In the genomic region with DNA sequence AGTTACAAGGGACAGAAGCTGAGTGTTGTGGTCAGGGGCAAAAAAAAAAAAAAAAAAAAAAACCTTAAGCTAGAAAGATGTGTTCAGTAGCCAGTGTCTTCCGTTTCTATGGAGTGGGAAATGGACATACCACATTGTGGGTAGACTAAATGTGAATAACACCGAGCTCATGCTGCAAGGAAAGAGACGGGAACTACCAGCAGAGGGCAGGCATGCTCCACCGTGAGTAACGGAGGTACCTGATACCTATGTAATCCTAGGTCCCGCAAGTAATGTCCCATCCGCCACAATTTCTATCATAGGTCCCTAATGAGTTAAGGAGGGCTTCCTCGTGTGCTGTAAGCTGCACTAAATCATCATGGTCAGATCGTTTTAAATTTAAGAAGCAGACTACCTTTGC, we compare ENCODE assay signal across 8 mouse cellular contexts. TPM values are rescaled to one million over a fixed set of nuclear protein-coding genes. Genes with fewer than 3 reads are reported as not detected.
DNase-seq lines count a peak whose midpoint lies in the region; ATAC-seq and TF ChIP-seq lines count a peak whose summit lies in the region.
"Had no signal": no experiment of that assay in that cellular context is flagged by ENCODE, and none has a peak within 500 bp of the region (broad histone marks: within the 10 kb centered on the region; RNA-seq: fewer than 3 reads in every experiment).

No protein-coding gene starts in this region.

- WGBS in liver, embryonic 12.5 days (ENCODE audit: insufficient replicate concordance) = 6% methylated on average over 9 of the region's 9 CpGs
- WGBS in forebrain, embryonic 12.5 days = 15% methylated on average over 9 of the region's 9 CpGs

- H3K27ac ChIP-seq in liver, embryonic 12.5 days = no peak overlapping the region
- H3K27ac ChIP-seq in forebrain, embryonic 12.5 days = no peak overlapping the region

- peak; percentile 70 for TF ChIP-seq CTCF in brain, embryonic 14.5 days (IDR thresholded peaks at IDR 0.05; ENCODE audit: borderline replicate concordance, extremely low read depth, insufficient read depth, insufficient read length)

- ATAC-seq in liver, embryonic 12.5 days = no peak
- ATAC-seq in forebrain, embryonic 12.5 days (ENCODE audit: low FRiP score) = peak; percentile 46; the same call in 1 of the 2 replicates

- no peaks in the 10 kb centered on the region for H3K27me3 ChIP-seq in liver, embryonic 12.5 days (replicated peaks)
- no peaks in the 10 kb centered on the region for H3K27me3 ChIP-seq in forebrain, embryonic 12.5 days

- H3K36me3 ChIP-seq in liver, embryonic 12.5 days = no peaks in the 10 kb centered on the region
- no peaks in the 10 kb centered on the region for H3K36me3 ChIP-seq in forebrain, embryonic 12.5 days (replicated peaks)

- DNase-seq in liver = peak; percentile 71
- peak; percentile 51 for DNase-seq in MEL-GATA-1-ER (ENCODE audit: extremely low read depth, low read depth)
- peak; percentile 71 for DNase-seq in brain, embryonic 14.5 days (ENCODE audit: low read depth)
- DNase-seq in lung, adult 18-20 months = peak; percentile 55 to 63
- peak; percentile 48 to 83 for DNase-seq in spleen, postnatal 10 days (ENCODE audit: low spot score in 2 of 2)

- no peak overlapping the region for H3K4me2 ChIP-seq in liver, embryonic 12.5 days
- H3K4me2 ChIP-seq in forebrain, embryonic 12.5 days = no peak overlapping the region

- no peak for TF ChIP-seq POLR2A in brain, embryonic 14.5 days (IDR thresholded peaks at IDR 0.05; ENCODE audit: borderline replicate concordance, extremely low read depth, insufficient read depth, insufficient read length, poor library complexity, severe bottlenecking)

- H3K4me1 ChIP-seq in liver, embryonic 12.5 days = peaks cover 3% of the 10 kb centered on the region; the same call in 1 of the 2 replicates
- H3K4me1 ChIP-seq in forebrain, embryonic 12.5 days = 0 out of 2 replicates have a peak, but pooled peaks cover 4% of the 10 kb centered on the region

- no peaks in the 10 kb centered on the region for H3K9me3 ChIP-seq in liver, embryonic 12.5 days (replicated peaks)
- H3K9me3 ChIP-seq in forebrain, embryonic 12.5 days = no peaks in the 10 kb centered on the region

- H3K9ac ChIP-seq in liver, embryonic 12.5 days = no peak overlapping the region
- no peak overlapping the region for H3K9ac ChIP-seq in forebrain, embryonic 12.5 days

- H3K4me3 ChIP-seq in liver, embryonic 12.5 days = no peak overlapping the region
- no peak overlapping the region for H3K4me3 ChIP-seq in forebrain, embryonic 12.5 days (replicated peaks)

RNA-seq across cellular contexts. Expression of gene Gja10, which starts 16.0 kb away (rescaled TPM):
- 0.06 TPM in 2 replicates for polyA plus RNA-seq in liver, embryonic 12.5 days (2016; fragmentation: Nextera tagmentation; extraction: Ambion mirVana)
- polyA plus RNA-seq in brain, embryonic 14.5 days (2012; rRNA removed) = not detected in 2 replicates
- not detected in 2 replicates for polyA plus RNA-seq in forebrain, embryonic 12.5 days (2016; fragmentation: Nextera tagmentation; extraction: Ambion mirVana)
- polyA plus RNA-seq: neural tube, embryonic 14.5 days had no signal

RNA-seq across cellular contexts. Expression of gene Casp8ap2, which starts 28.7 kb away (rescaled TPM):
- 36.2 and 36.6 TPM in 2 replicates for polyA plus RNA-seq in liver, embryonic 12.5 days (2016; fragmentation: Nextera tagmentation; extraction: Ambion mirVana)
- polyA plus RNA-seq in brain, embryonic 14.5 days (2012; rRNA removed) = 10.9 and 12.1 TPM in 2 replicates
- 73.3 and 76.3 TPM in 2 replicates for polyA plus RNA-seq in forebrain, embryonic 12.5 days (2016; fragmentation: Nextera tagmentation; extraction: Ambion mirVana)
